In genomic region chr7:133856278-133856677, GRCm38 (mm10) we compare ENCODE assay signal across 7 mouse cellular contexts.
A peak's percentile ranks its signal among the peaks of the same experiment; 100 is the strongest.
DNase-seq lines count a peak whose midpoint lies in the region; ATAC-seq and TF ChIP-seq lines count a peak whose summit lies in the region.

No protein-coding gene starts in this region.

- H3K4me2 ChIP-seq in forebrain, postnatal 0 days (ENCODE audit: low read depth), result no peak overlapping the region
- no peak overlapping the region for H3K4me2 ChIP-seq in hindbrain, embryonic 14.5 days (replicated peaks)

- H3K9ac ChIP-seq in forebrain, postnatal 0 days, result no peak overlapping the region
- no peak overlapping the region for H3K9ac ChIP-seq in hindbrain, embryonic 14.5 days

- H3K4me1 ChIP-seq in forebrain, postnatal 0 days (ENCODE audit: insufficient read depth), result no peaks in the 10 kb centered on the region
- no peaks in the 10 kb centered on the region for H3K4me1 ChIP-seq in hindbrain, embryonic 14.5 days (replicated peaks; ENCODE audit: control insufficient read depth, insufficient read depth, low read length)

- no peaks in the 10 kb centered on the region for H3K27me3 ChIP-seq in forebrain, postnatal 0 days (ENCODE audit: insufficient read depth, low read length)
- H3K27me3 ChIP-seq in hindbrain, embryonic 14.5 days (ENCODE audit: control insufficient read depth, insufficient read depth, low read length), result no peaks in the 10 kb centered on the region

- no peak overlapping the region for H3K4me3 ChIP-seq in forebrain, postnatal 0 days (ENCODE audit: low read depth, low read length)
- no peak overlapping the region for H3K4me3 ChIP-seq in hindbrain, embryonic 14.5 days (replicated peaks; ENCODE audit: low read length)

- 4% methylated on average over 3 of the region's 3 CpGs for WGBS in forebrain, postnatal 0 days
- 29% methylated on average over 3 of the region's 3 CpGs for WGBS in hindbrain, embryonic 14.5 days

- ATAC-seq in forebrain, postnatal 0 days, result peak; percentile 84
- ATAC-seq in hindbrain, embryonic 14.5 days (ENCODE audit: low FRiP score), result peak; percentile 46; the same call in 1 of the 2 replicates
- peak; percentile 97 for ATAC-seq in megakaryocyte progenitor cell, adult 5-6 weeks (replicated peaks; ENCODE audit: poor library complexity)

- H3K36me3 ChIP-seq in forebrain, postnatal 0 days (ENCODE audit: insufficient read depth), result no peaks in the 10 kb centered on the region
- H3K36me3 ChIP-seq in hindbrain, embryonic 14.5 days (replicated peaks; ENCODE audit: control insufficient read depth, insufficient read depth), result no peaks in the 10 kb centered on the region

- TF ChIP-seq CTCF in forebrain, postnatal 0 days (IDR thresholded peaks at IDR 0.05; ENCODE audit: low read depth), result peak; percentile 100

- peak; percentile 80 for DNase-seq in ZHBTc4 (ENCODE audit: low read depth, low spot score)
- DNase-seq in cerebellum, adult 18-20 months, result peak; percentile 48 to 71
- peak; percentile 92 for DNase-seq in forebrain, postnatal 0 days
- DNase-seq in hindbrain, embryonic 14.5 days (ENCODE audit: low spot score), result peak; percentile 91
- DNase-seq in left cerebral cortex, adult 18-20 months (ENCODE audit: low spot score in 2 of 2), result peak; percentile 79 to 80
- DNase-seq in right cerebral cortex, postnatal 10 days (ENCODE audit: low spot score in 2 of 2), result peak; percentile 83 to 89

- no peaks in the 10 kb centered on the region for H3K9me3 ChIP-seq in forebrain, postnatal 0 days (ENCODE audit: low read length)
- no peaks in the 10 kb centered on the region for H3K9me3 ChIP-seq in hindbrain, embryonic 14.5 days (ENCODE audit: control insufficient read depth, low read length)

- no peak overlapping the region for H3K27ac ChIP-seq in forebrain, postnatal 0 days (ENCODE audit: low read depth, low read length)
- H3K27ac ChIP-seq in hindbrain, embryonic 14.5 days, result no peak overlapping the region

Comparison
In these comparisons a context has a peak if more than half of its experiments do, and no peak if none do; other contexts are left out.
1. ATAC-seq: peak in every context shown above with its lines; median percentile 97 in megakaryocyte progenitor cell, adult 5-6 weeks; 84 in forebrain, postnatal 0 days; 46 in hindbrain, embryonic 14.5 days.